Mouse (Mus musculus) lung, postnatal 0 days (tissue): Measurements from ENCODE around the gene Cntnap5c.

Source experiments
- CTCF ChIP-seq: IDR thresholded peaks from 2 replicates; pipeline ENCODE4 v1.5.1; 2016; ENCODE audit warnings: antibody characterized with exemption, mild to moderate bottlenecking
- EP300 ChIP-seq: IDR thresholded peaks from 2 replicates; pipeline ENCODE4 v1.6.1; 2016; ENCODE audit warnings: antibody characterized with exemption, mild to moderate bottlenecking, control low read depth

GRCm38 (mm10) chr17:57799414-57799985 lies 30.1 kb downstream of the Cntnap5c start:
- no peak for TF ChIP-seq CTCF
- no peak for TF ChIP-seq EP300
